Mouse (Mus musculus): Measurements from ENCODE around the gene Tmem106a.
"Not testable (repeated sequence)": the region's sequence is repeated elsewhere in the genome, so short reads cannot be mapped to it uniquely, and the experiment has no call there.

- TF ChIP-seq CTCF (IDR thresholded peaks at IDR 0.05; ENCODE audit: low read depth, low read length); POLR2A (IDR thresholded peaks at IDR 0.05; ENCODE audit: borderline replicate concordance, low read depth, low read length): not testable (repeated sequence)
Observed at GRCm38 (mm10) chr11:101585031-101585430, 3.0 kb downstream of the Tmem106a start.
